19 mouse cellular contexts compared by ENCODE assay signal in genomic region chr19:29439242-29439641, GRCm38 (mm10). TPM values are rescaled to one million over a fixed set of nuclear protein-coding genes. Genes with fewer than 3 reads are reported as not detected.
"Had no signal": no experiment of that assay in that cellular context is flagged by ENCODE, and none has a peak within 500 bp of the region (broad histone marks: within the 10 kb centered on the region; RNA-seq: fewer than 3 reads in every experiment).

No protein-coding gene starts in this region.

- H3K4me2 ChIP-seq: neural tube, embryonic 13.5 days; neural tube, embryonic 15.5 days; stomach, embryonic 15.5 days had no signal

- H3K4me1 ChIP-seq: neural tube, embryonic 13.5 days; neural tube, embryonic 15.5 days; stomach, embryonic 15.5 days had no signal

- H3K4me3 ChIP-seq: neural tube, embryonic 13.5 days; neural tube, embryonic 15.5 days; stomach, embryonic 15.5 days had no signal

- H3K9me3 ChIP-seq: neural tube, embryonic 13.5 days; neural tube, embryonic 15.5 days; stomach, embryonic 15.5 days had no signal

- DNase-seq: retina, postnatal 1 day; right cerebral cortex, adult 18-20 months; right cerebral cortex, postnatal 14 days; right cerebral cortex, postnatal 25 days; right cerebral cortex, postnatal 4 days; spleen, adult 18-20 months; thymus, adult 18-20 months; thymus, adult 2 months; thymus, postnatal 14 days; thymus, postnatal 25 days; thymus, postnatal 36 days; thymus, postnatal 4 days had no signal

- H3K9ac ChIP-seq: neural tube, embryonic 13.5 days; neural tube, embryonic 15.5 days; stomach, embryonic 15.5 days had no signal

- H3K36me3 ChIP-seq: neural tube, embryonic 13.5 days; neural tube, embryonic 15.5 days; stomach, embryonic 15.5 days had no signal

- H3K27ac ChIP-seq: neural tube, embryonic 13.5 days; neural tube, embryonic 15.5 days; stomach, embryonic 15.5 days; stomach, postnatal 0 days had no signal

- H3K27me3 ChIP-seq: neural tube, embryonic 13.5 days; neural tube, embryonic 15.5 days; stomach, embryonic 15.5 days had no signal

RNA-seq across cellular contexts. Expression of gene Pdcd1lg2, which starts 28.5 kb away (rescaled TPM):
- polyA plus RNA-seq: neural tube, embryonic 13.5 days; neural tube, embryonic 14.5 days; stomach, embryonic 14.5 days; stomach, embryonic 15.5 days; stomach, embryonic 16.5 days had no signal
